Mouse (Mus musculus) skeletal muscle tissue, adult 2 months (tissue): ENCODE results near the gene Ift57.

Experiments used
- DNase-seq: peaks from one replicate; pipeline ENCODE4 v3.0.0-alpha.2; 2012; ENCODE audit warnings: low read depth, low spot score

Gene Ift57

GRCm38 (mm10) chr16:49790575-49791465 is 91.8 kb downstream of the Ift57 start:
- no peak for DNase-seq

DNA sequence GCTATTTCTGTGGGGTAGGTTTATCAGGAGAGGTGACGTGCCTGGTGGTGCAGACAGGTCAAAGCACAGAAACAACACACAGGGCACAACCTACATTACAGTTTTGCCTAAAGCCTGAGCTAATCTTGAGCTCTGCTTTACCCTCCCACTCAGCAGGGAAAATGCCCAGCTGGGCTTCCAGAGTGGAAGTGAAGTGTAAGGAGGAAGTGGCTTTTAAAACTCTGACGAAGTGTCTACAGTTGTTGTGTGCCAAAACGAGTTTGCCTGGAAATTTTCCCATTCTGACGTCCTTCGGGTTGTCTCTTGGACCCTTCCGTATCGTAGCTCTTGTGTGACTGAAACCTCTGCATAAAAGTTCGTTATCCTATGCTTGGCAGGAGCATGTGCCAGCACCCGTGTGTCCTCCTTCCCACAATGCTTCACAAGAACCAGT is 93.4 kb downstream of the Ift57 start:
- no peak for DNase-seq

GRCm38 (mm10) chr16:49793596-49793995 is 94.6 kb downstream of the Ift57 start:
- DNase-seq: no peak

DNA sequence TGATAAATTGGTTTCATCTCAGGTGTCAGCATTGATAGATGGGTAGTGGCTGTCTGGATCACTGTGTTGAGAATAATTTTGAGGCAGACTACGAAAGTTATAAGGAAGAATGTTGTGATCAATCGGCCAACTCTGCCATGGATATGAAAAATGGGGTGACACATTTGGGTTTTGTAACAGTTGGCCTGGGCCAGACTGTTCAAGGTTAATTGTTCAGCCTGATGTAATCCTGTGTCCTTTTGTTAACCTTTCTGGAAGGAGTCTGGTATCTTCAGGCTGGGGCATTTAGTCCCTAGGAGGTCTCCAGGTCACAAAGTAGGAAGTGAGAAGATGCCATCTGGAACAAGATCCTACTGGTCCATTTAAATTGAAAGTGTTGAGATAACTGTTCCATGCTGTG is 97.2 kb downstream of the Ift57 start:
- DNase-seq: no peak

- no peak for DNase-seq
These were observed 97.9 kb downstream of the Ift57 start for GRCm38 (mm10) chr16:49796954-49797353.

DNA sequence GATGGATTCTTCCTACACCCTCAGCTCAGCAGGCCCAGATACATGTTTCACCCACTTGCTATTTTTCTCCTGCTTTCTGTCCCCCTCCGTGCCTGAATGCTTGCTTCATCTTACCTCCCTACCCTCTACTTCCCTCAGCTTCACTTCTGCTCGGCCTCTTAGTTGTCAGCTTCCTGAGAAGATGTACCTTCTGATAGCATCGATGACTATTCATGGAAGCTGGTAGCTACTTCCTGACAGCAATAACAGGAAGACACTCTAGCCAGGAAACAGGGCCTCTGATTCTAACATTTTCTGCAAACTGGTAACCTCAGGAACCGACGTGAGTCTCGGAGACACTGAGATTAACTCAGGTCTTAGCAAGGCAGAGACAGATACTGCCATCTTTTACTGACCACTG is 99.8 kb downstream of the Ift57 start:
- DNase-seq: no peak

DNA sequence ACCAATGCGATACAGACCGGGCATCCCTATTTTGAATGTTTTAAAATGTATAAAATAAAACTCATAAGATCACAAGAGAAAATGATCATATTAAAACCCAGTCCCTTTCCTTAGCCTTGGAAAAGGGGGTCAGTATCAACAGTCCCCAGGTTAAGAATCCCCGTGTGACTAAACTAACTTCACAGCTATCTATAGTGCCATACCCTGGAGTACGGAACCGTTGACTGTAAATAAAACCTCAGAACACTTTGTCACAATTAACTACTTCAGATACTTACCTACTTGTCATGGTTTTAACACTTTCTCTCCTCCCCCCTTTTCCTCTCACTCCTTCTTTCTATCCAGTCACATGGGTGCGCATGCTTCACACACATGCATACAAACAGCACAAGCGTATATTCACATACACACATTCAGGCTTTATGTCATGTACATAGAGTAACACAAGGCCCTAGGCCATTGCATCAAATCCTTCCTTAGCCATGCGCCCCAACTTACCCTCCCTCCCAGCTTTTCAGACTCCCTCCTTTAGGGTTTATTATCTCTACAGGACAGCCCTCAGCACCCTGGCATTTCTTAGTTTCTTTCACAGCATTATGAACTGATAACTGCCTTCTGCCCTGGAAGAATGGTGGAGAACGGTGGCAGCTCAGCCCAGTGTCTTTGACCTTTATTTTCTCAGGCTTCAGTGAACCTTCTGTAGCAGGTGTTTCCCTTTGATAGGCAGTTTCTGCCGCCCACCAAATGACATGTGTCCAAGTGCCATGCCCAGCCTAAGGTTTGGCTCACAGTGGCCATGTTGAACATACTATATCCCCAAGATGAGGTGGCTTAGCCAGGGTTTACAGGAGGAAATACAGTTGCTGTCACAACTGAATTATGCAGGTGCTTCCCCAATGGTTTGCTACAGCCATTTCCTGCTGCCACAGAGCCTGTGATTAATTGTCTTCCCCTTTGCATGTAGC is 100.8 kb downstream of the Ift57 start, which contains the start of gene Cd47:
Gene Cd47 (plus strand): TSS at position 937 of the 965 bp plus-strand sequence.
- DNase-seq: peak; percentile 27

- DNase-seq: no peak
These were observed 102.0 kb downstream of the Ift57 start for GRCm38 (mm10) chr16:49800996-49801395.

DNA sequence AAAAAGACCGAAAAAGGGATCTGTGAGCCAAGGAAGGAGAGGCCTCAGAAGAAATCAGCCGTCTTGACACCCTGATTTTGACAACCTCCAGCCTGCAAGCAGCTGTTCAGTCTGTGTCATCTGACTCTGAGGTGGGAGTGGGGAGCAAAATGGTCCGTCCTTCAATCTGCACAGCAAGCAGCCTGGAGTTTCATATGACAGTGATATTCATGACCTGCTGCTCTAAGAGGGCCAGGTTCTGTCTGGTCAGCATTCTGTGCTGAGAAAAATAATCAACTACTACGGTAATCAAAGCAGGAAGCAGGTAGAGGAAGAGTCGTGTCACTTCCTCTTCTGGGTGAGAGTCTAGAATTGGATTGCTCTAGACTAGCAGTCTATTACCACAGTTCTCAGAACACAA is 102.4 kb downstream of the Ift57 start:
- DNase-seq: peak; percentile 21

DNA sequence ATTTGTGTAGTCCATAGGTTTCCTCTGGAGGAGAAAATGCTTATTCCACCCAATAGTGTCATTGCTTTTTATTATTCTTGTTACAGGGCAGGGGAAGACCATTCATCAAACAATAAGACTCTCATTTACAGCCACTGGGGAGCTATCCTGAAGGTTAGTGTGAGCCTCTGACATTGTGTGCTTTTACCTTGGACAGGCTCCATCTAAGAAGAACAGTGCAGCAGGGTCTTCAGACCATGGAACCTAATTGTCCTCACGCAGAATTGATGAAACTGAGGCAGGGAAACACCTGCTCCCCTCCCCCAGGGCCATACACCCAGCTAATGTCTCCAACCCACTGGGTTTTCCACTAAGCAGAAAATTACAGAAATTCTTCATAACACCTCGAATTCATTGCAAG is 104.0 kb downstream of the Ift57 start:
- no peak for DNase-seq

DNA sequence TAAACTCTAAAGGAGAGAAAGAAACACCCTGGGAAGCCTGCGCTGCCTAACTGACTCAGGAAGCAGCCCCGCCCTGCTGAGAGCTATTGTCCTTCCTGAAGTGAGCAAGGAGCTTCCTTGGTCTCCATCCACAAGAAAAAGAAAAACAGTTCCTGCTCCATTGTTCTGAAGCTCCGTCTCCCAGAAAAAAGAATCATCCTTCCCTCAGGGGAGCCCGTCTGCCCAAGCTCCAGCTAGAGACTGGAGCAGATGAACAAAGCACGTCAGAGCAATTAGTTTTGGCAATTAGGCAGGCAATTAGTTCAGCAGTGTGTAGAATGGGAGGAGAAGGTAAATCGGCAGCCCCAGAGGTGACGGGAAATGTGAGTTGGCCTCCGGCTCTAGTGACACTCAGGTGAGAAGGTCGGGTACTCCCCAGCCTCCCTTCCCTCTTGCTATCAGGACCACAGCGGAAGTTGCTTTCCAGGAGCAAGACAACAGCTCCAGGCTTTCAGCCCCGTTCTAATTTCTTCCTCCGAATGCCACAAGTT is 105.0 kb downstream of the Ift57 start:
- DNase-seq: no peak

DNA sequence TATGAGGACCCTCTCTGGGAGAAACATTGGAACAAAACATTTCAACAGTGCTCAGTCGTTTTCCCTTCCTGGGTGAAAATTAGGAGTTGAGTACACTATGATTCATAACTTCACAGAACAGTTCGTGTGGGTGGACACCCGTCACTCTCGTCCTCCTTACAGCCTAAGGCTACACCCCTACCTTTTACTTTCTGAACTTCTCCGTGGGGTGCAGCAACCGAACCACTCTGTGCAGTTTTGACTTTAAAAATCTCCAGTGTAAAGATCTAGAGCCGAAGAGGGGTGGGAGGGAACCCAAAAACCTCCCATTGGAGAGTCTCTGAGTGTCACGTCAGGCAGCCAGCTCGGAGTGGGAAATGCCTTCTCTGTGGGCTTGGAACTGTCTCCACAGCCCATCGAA is 107.9 kb downstream of the Ift57 start:
- DNase-seq: no peak

- no peak for DNase-seq
These were observed 108.4 kb downstream of the Ift57 start for GRCm38 (mm10) chr16:49807419-49807841.

- no peak for DNase-seq
These were observed 108.9 kb downstream of the Ift57 start for GRCm38 (mm10) chr16:49807862-49808430.

DNA sequence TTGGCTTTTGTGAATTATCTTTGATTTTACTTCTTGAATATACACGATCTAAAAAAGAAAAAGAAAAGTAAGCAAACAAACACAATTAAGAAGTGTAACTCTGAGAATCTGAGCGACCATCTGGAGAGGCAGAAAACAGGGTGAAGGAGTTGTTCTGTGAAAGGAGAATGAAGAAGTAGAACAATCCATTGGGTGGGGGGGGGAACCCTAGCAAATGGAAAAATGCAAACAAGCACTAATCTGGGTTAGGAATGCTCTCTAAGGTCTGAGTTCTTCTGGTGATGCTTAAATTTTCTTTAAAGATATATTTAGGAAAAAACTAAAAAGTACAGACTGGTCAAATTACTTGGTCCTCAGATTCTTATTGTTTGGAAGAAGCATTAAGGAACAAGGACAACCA is 112.9 kb downstream of the Ift57 start:
- DNase-seq: no peak

DNA sequence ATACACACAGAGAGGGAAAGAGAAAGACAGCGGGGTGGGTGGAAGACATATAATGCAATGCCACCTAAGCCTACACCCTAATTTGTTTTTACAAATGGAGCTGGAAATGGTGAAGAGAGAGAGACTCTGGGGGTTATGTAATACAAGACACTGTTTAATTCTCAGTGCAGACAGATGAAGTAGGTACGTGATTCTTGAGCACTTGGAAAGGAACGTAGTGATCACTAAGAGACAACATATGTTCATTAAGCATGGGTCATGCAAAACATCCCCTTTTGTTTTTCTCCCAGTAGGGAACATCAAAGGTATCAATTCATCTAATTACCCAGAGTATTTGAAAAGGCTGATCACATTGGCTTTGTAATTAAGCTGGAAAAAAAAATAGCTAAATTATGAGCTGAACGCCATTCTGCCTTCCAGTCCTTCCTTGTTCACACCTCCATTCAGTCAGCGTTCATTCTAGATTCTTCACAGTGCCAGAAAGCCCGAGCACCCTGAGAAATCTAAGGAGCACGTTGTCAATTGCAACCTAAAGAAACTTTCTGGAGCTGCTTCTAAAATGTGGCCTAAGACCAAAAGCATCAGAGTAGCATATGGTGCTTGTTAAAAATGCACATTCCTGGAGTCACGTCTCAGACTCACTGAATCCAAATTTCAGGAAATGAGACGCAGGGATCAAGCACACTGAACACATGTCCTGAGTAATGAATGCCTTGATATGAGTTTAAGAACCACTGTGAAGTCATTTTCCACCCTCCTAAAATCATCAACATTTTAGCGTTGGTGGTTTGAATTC is 114.0 kb downstream of the Ift57 start:
- DNase-seq: no peak

- DNase-seq: no peak
These were observed 115.4 kb downstream of the Ift57 start for GRCm38 (mm10) chr16:49814419-49814818.
